Mouse (Mus musculus) natural killer cell, adult 2 months (primary cell): ENCODE measurements around the gene Bsg.

Source experiments
- DNase-seq, 2 experiments: peaks; one replicate each; pipeline ENCODE4 v3.0.0; 2022; ENCODE audit warnings: low spot score in 2 of 2

Bsg gene

DNA sequence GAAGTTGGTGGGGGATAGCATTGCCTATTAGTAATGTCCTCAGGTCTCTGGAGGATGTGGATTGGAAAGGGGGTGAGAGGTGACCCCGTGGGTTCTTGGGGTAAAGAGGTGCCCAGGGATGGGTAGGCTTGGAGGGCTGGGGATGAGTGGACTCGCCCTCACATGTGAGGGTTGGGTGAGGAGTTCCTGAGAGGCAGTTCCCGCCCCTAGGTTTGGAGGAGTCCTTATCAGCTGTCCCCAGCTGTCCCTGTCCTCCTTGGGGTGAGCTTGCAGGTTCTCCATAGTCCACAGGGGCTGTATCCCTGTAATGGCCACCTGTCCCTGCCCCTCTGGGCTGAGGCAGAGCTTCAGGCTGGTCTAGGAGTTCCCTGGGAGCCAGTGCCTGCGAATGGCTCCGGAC lies 1.7 kb downstream of the Bsg start:
- DNase-seq: no peak

DNA sequence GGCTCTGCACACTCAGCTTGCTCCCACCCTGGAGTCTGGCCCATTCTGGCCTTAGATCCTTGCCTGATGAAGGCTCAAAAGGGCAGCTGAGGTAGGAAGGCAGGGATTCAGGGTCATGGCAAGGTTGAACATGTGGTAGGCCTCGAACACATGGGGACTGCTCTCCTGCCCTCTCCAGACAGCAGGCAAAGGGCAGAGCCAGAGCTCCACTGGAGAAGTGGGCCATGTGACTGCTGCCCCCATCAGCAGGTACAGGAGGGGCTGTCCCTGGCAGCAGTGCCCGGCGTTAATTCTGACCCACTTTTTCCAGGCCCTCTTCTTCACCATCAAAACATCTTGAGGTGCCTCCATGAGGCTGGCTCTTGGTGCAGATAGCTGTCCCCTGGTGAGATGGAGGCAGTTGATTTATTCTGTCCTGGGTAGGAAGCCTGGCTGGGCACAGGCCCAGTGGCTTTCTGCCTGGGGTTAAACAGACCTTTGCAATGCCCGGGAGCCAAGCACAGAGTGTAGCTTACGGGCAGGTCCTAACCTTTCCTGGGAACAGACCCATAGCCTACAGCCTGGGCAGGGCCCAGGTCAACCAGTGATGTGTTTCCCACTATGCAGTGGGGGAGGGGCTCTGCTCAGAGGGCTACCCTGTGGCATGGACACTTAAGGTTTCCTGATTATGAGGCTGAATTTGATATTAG lies 2.3 kb downstream of the Bsg start:
- no peak for DNase-seq

DNA sequence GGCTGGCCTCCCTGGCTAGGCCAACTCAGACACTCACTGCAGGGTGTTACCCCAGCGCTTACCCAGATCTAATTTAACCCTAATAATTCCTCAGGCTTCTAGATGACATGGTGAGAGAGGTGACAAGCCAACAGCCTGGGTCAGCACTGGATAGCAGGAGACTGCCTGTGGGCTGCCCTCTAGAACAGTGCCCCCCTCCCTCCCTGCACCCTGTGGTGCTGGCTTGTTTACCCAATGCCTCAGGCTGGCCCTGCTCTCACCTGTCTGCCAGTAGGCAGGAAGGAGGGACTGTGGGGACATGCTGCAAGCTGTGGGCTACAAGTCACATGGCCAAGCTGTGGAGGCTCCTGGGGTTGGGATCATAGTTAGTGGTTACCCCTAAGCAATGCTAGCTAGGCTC lies 2.9 kb downstream of the Bsg start:
- DNase-seq: no peak

DNA sequence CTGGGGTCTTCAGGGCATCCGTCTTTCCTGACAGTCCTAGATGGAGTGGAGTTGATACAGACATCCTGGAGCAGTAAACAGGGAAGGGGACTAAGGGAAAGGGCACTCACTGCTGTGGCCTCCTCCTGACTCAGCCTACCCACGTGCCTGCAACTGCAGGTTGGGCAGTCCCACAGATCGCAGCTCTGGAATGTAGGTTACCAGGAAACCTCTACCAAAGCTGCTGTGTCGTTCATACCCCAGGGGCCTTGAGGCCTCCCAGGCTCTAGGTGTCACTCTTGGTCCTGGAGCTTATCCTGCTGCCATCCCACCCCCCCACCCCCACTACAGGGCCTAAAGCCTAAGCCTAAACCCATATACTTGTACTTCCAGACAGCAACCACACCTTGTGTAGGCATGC lies 3.5 kb downstream of the Bsg start:
- no peak for DNase-seq

DNA sequence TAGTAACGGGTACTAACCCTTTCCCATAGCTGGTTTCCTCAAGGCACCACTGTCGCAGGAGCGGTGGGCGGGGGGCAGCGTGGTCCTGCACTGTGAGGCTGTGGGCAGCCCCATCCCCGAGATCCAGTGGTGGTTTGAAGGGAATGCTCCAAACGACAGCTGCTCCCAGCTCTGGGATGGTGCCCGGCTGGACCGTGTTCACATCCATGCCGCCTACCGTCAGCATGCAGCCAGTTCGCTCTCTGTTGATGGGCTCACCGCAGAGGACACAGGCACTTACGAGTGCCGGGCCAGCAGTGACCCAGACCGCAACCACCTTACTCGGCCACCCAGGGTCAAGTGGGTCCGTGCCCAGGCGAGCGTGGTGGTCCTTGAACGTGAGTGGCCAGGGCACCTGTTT lies 4.4 kb downstream of the Bsg start:
- no peak for DNase-seq

DNA sequence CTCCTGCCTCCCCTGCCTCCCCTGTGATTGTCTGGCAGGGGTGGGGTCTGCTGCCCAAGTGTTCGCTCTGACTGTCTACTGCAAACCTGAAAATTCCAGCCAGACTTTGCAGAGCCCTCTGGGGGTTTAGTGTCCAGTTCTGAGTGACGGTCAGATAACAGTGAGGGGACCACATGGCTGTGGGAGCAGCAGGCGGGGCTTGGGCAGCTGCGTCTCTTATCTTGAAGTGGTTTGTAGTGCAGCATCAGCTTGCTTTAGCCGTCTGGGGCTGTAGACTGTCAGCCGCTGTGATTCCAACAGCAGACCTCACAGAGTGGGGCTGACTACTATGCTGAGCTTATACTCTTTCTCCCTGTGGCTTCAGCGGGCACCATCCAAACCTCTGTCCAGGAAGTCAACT lies 5.0 kb downstream of the Bsg start:
- no peak for DNase-seq

DNA sequence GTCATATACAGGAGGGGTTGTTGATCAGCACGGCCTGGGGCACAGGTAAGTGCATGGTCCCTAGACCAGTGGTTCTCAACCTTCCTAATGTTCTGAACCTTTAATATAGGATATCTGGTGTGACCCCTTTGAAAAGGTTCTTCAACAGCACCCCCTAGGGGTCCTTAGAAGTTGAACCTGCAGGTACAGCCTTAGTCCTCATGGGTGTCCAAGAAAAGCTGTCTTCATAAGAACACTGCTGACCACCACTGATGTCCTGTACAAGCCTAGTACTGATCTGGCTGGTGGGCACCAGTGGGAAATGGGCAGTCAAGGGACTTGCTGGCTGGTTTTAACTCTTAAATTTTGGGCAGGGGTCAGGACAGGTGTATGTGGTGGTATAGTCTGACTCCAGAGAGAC lies 7.7 kb downstream of the Bsg start:
- peak in 1 of 2 experiments; percentile 26 for DNase-seq

DNA sequence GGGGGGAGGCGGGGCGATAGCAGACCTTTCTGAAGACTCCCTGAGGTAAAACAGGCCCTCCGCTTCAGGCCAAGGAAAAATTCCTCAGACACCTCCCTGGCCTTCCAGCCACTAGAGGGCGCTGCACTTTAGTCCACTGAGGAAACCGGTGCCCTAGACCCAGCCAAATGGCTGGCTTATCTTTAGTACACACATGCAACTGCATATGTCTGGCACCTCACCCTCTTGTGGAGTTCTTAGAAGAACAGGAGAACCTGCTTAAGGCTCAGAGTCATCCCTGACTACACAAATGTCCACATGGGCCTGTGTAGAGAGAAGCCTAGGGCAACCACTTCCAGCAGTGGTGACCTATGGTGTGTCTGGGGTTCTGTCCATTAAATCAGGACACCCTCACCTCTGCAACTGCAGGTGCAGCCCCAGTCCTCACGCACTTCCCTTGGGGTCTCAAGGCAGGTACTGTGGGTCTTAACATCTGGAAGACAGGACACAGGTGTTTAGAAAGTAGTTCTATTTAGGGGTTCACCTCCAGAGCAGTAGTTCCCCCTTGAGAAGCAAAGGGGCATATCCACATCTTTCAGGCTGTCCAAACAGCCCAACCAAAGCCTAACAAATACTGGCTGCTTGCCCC lies 8.3 kb downstream of the Bsg start:
- DNase-seq: peak; percentile 65 to 77

DNA sequence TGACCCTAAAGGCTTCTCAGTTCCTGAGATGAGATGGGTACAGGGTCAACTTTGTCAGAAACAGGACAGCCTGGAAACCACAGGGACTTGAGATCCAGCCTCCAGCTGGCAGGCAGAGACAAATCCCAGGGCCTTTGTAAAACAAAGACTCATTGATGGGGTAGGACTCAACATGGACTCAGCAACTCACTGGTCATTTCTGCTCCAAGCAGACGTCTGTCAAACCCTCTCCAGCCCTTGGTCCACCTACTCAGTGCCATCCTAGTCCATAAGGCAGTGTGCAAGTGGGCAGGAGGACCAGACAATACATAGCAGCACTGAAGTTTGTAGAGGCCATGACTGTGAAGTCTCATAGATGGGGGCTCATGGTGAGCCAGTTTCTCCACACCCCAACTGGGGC lies 8.9 kb downstream of the Bsg start:
- no peak for DNase-seq

DNA sequence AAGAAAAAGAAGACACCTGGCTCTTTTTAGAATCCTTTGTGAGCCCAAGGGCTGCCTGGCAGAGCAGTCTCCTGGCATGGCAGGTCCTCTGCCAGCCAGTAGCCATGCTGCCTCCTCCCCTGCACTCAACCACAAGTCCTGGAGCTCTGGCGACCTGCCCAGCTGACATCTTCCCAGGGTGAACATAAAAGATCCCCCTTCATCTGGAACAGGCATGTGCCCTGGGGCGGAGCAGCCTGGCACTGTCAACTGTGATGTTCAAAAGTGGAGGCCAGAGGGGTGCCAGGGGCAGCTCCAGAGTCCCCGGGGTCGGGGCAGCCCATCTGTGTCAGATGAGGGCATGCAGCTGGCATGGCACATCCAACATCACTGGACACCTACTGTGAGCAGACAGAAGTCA lies 10.7 kb downstream of the Bsg start:
- no peak for DNase-seq

DNA sequence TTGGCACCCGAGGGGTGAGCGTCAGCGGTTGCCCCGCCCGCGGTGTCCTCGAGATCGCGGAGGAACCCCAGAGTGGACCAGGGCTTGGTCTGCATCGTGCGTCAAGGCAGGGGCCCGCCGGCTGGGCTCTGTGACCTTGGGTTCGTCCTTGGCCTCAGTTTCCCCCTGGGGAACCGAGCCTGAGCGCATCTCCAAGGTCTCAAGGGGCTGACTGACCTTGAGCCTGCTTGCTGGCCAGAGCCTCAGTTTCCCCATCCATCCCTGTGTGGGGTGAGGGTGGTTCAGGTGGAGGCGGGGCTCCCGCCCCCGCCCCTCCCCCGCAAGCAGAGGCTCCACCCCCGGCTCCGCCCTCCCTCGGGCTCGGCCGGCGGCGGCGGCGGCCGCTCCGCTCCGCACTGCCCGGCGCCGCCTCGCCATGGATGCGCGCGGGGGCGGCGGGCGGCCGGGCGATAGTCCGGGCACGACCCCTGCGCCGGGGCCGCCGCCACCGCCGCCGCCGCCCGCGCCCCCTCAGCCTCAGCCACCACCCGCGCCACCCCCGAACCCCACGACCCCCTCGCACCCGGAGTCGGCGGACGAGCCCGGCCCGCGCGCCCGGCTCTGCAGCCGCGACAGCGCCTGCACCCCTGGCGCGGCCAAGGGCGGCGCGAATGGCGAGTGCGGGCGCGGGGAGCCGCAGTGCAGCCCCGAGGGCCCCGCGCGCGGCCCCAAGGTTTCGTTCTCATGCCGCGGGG lies 12.1 kb downstream of the Bsg start, which contains the start of gene Hcn2:
Gene Hcn2 (plus strand): TSS at position 381 of the 734 bp plus-strand sequence.
- no peak for DNase-seq

DNA sequence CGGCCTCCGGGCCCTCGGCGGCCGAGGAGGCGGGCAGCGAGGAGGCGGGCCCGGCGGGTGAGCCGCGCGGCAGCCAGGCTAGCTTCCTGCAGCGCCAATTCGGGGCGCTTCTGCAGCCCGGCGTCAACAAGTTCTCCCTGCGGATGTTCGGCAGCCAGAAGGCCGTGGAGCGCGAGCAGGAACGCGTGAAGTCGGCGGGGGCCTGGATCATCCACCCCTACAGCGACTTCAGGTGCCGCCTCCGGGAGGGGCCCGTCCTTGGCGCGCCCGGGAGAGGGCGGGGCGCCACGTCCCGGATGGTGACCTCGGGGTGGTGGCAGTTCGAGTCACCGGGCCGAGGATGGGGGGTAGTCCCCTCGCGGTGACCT lies 12.7 kb downstream of the Bsg start:
- no peak for DNase-seq

DNA sequence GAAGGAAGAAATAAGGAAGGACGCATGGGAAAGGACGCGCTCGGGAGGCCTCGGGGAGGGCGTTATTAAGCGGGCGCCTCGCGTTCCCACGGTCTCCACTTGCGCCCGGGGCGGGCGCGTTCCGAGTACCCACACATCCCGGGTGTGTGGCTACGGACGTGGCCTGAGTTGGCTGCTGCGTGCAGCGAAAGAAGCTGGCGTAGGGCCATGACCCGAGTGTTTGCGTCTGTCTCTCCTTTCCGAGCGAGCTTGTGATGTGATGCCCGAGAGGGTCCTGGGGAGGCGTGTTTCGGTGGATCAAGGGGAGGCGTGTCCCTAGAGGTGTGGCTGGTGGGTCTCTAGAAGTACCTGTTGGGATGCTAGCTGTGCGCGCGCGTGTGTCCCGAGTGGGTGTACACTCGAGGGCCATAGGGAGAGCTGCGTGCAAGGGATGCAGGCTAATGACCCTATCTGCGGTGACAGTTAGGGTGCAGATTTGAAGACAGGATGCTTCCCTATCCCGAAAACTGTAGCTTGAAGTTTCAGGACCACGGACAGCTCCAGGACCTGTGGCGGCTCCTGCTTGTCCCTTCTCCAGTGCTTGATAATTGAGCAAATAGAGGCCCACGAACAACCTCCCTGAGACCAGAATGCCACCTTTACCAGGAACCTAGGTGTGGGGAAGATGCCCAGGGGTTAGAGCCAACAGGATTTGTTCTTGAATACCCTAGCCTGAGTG lies 13.5 kb downstream of the Bsg start:
- DNase-seq: peak in 1 of 2 experiments; percentile 34

DNA sequence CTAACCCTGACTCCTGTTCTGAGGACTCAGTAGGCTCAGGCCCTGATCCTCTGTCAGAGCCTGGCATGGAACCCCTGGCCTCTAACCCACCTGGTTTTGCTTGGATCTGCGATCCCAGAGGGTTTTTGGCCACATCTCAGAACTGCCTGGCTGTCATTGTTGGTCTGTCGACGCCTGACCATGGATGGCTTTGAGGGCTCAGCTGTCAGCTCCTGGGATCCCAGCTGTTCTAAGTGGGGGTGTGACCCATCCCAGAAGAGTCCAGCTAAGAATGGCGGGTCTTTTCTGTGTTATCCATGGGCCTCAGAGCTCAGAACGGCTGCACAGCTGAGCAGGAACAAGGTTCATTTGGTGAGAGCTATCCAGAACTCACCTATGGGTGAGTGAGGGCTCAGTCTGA lies 16.8 kb downstream of the Bsg start:
- no peak for DNase-seq

DNA sequence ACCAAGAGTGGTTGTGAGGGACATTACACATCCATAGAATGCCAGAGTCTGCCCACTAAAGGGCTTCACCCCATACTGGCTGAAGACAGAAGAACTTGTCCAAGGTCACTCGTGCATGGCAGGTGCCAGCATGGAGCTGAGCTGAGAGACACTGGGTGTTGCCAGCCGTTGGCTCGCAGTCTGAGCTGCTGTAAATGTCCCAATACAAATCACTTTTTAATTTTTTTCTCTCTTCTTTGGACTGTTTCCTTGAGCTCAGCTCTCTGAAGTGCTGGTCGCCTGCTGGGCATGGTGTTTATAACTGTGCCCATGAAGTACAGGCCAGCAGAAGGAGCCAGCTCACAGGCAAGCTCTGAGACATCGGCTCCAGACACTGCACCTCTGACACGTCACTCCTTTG lies 18.8 kb downstream of the Bsg start:
- no peak for DNase-seq

DNA sequence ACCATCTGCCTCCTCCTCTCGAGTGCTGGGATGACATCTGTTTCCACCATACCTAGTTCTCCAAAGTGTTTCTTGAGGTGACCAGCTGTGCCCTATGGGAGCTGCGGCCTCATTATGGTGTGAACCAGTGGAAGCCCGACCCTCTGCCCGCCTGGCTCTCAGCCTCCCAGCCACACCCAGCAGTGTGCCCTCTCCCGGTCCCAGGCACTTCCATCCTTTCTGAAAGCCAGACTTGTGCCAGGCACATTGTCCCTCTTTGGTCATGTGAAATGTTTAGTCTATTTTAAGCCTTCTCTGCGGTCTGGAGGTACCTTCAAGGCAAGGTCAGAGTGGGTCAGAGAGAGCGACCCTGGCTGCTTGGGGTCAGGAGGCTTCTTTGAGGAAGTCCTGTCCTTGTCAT lies 19.4 kb downstream of the Bsg start:
- no peak for DNase-seq

DNA sequence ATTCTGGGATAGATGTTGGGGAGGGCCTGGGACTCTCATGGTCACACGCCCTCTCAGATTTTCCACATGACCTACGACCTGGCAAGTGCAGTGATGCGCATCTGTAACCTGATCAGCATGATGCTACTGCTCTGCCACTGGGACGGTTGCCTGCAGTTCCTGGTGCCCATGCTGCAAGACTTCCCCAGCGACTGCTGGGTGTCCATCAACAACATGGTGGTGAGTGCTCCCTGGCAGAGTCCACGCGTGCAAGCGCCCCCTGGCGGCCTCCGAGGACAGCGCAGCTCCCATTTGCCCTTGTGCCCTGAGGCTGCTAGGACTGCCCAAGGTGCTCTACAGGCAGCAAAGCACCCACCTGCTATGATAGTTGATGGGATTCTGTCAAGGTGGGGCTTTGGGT lies 21.8 kb downstream of the Bsg start:
- peak; percentile 51 to 55 for DNase-seq

DNA sequence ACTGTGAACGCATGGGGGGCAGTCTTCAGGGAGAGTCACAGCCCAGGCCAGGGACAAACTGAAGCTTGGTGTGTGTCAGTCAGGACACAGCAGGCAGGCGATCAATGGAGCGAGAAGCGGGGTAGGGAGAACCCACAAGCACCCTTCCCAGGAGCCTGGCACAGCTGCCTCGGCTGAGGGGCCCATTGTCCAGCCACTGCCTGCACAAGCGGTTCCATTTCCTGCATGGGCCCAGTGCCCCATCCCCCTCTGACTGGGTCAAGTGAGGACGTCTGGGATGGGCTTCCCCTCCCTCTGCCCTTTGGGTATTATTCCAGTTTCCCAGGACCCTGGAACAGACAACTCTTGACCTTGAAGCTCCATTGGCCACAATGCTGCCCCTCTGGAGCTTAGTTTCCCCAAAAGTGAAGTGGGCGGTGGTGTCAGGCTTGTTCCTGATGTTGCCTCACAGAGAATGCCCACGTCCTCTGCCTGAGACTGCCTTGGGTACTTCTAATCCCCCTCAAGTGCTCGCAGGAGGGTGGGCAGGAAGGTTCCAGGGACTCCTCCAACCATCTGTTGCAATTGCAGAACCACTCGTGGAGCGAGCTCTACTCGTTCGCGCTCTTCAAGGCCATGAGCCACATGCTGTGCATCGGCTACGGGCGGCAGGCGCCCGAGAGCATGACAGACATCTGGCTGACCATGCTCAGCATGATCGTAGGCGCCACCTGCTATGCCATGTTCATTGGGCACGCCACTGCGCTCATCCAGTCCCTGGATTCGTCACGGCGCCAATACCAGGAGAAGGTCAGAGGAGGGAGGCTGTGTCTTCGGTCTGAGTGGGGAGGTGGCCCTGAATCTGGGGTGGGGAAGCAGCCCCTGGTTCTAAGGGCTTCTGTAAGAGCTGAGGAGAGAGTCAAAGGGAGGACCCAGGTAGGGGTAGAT lies 24.3 kb downstream of the Bsg start:
- no peak for DNase-seq

DNA sequence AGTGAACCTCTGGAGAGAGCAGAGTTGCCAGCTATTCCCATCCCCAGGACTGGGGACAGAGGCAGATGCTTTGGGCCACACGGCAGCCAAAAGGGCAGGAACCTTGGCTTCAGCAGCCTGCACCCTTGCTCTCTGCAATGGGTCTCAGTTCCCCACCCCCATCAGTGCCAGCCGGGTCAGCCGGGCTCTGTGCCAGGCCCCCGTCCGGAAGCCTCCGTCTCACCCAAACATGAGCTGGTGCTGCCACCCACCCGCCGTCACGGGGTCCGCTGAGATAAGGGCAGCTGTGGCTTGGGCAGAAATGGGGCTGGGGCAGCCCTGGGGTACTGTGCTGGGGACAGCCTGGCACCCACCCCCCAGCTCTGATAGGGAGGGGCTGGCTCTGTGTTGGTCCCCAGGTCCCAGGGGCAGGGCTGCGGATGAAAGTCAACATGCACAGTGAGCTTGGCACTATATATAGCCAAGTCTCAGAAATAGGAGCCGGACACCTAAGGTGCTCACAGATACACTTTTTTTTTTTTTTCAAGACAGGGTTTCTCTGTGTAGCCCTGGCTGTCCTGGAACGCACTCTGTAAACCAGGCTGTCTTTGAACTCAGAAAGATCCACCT lies 25.2 kb downstream of the Bsg start:
- no peak for DNase-seq

DNA sequence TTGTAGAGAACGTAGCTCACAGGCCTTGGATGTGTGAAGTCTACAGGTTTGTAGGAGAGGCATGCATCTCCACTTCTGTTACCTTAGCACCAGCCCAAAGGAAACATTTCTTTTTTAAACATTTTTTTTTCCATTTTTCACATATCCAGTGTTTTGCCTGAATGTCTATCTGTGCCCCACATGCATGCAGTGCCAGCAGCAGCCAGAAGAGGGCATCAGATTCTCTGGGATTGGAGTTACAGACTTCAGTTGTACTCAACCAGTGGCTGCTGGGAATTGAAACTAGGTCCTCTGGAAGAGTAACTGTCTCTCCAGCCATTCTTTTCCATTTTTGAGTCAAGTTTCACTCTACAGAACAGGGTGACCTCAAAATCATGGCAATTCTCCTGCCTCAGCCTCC lies 28.2 kb downstream of the Bsg start:
- DNase-seq: peak in 1 of 2 experiments; percentile 36

DNA sequence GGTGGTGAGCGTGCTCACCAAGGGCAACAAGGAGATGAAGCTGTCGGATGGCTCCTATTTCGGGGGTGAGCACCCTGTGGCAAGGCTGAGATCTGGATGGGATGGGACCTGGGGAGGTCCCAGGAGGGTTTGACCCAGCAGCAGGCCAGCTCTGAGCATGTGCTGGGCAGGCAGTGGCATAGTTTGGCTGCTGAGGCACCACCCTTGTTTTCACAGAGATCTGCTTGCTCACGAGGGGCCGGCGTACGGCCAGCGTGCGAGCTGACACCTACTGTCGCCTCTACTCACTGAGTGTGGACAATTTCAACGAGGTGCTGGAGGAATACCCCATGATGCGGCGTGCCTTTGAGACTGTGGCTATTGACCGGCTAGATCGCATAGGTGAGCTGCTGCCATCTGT lies 29.6 kb downstream of the Bsg start:
- no peak for DNase-seq
